In genomic region chr15:41960597-41960996, GRCm38 (mm10) we compare ENCODE assay signal across 11 mouse cellular contexts.
"Had no signal": no experiment of that assay in that cellular context is flagged by ENCODE, and none has a peak within 500 bp of the region (broad histone marks: within the 10 kb centered on the region; RNA-seq: fewer than 3 reads in every experiment).

No protein-coding gene starts in this region.

- DNase-seq: left cerebral cortex, postnatal 4 days; liver, embryonic 13.5 days; liver, postnatal 0 days; lung, adult 18-20 months; lung, adult 2 months; lung, embryonic 14.5 days; lung, postnatal 10 days; lung, postnatal 14 days; lung, postnatal 36 days; lung, postnatal 4 days; midbrain, embryonic 14.5 days had no signal
